Mouse (Mus musculus) adrenal gland, postnatal 36 days (tissue): ENCODE data around the gene Ngly1. TPM values are rescaled to one million over a fixed set of nuclear protein-coding genes. Genes with fewer than 3 reads are reported as not detected.
"Not testable (repeated sequence)": the region's sequence is repeated elsewhere in the genome, so short reads cannot be mapped to it uniquely, and the experiment has no call there.

ENCODE experiments used
- DNase-seq, 2 experiments: peaks; one replicate each; pipeline ENCODE4 v3.0.0; 2021; ENCODE audit warnings: mixed read lengths in 1 of 2
- total RNA-seq, 2 experiments: library from RNA; stranded (reverse); gene quantifications; 2 replicates each; pipeline ENCODE4 v1.2.3; 2021

Gene Ngly1
- total RNA-seq, 2 experiments from 2014 or later = 44.1 to 59.9 TPM

- peak; percentile 11 to 38 for DNase-seq
Measured at GRCm38 (mm10) chr14:16256209-16256608, 7.1 kb downstream of the Ngly1 start.

GRCm38 (mm10) chr14:16260541-16260940, 11.5 kb downstream of the Ngly1 start:
- no peak for DNase-seq

GRCm38 (mm10) chr14:16261869-16262268, 12.8 kb downstream of the Ngly1 start:
- no peak for DNase-seq

GRCm38 (mm10) chr14:16267028-16267427, 17.9 kb downstream of the Ngly1 start:
- no peak for DNase-seq

- no peak for DNase-seq
Measured at GRCm38 (mm10) chr14:16269776-16270175, 20.7 kb downstream of the Ngly1 start.

GRCm38 (mm10) chr14:16273677-16274076, 24.6 kb downstream of the Ngly1 start:
- no peak for DNase-seq

GRCm38 (mm10) chr14:16279196-16279595, 30.1 kb downstream of the Ngly1 start:
- peak in 1 of 2 experiments; percentile 9 for DNase-seq

GRCm38 (mm10) chr14:16283966-16284365, 34.9 kb downstream of the Ngly1 start:
- no peak for DNase-seq

GRCm38 (mm10) chr14:16292371-16292770, 43.3 kb downstream of the Ngly1 start:
- DNase-seq = no peak

- no peak for DNase-seq
Measured at GRCm38 (mm10) chr14:16293015-16293414, 43.9 kb downstream of the Ngly1 start.

- DNase-seq = no peak
Measured at GRCm38 (mm10) chr14:16293921-16294320, 44.8 kb downstream of the Ngly1 start.

- no peak for DNase-seq
Measured at GRCm38 (mm10) chr14:16296816-16297468, 47.9 kb downstream of the Ngly1 start.

GRCm38 (mm10) chr14:16301735-16302134, 52.7 kb downstream of the Ngly1 start:
- no peak for DNase-seq

- no peak for DNase-seq
Measured at GRCm38 (mm10) chr14:16302688-16303087, 53.6 kb downstream of the Ngly1 start.

GRCm38 (mm10) chr14:16310791-16311190, 61.7 kb downstream of the Ngly1 start:
- no peak for DNase-seq

- DNase-seq = no peak
Measured at GRCm38 (mm10) chr14:16312599-16312998, 63.5 kb downstream of the Ngly1 start.

GRCm38 (mm10) chr14:16313073-16313472, 64.0 kb downstream of the Ngly1 start:
- not testable (repeated sequence) for DNase-seq

- peak; percentile 7 to 19 for DNase-seq
Measured at GRCm38 (mm10) chr14:16313936-16314521, 64.9 kb downstream of the Ngly1 start.

GRCm38 (mm10) chr14:16314842-16315241, 65.8 kb downstream of the Ngly1 start:
- DNase-seq = no peak

GRCm38 (mm10) chr14:16316715-16317114, 67.6 kb downstream of the Ngly1 start:
- no peak for DNase-seq

- no peak for DNase-seq
Measured at GRCm38 (mm10) chr14:16319818-16320217, 70.7 kb downstream of the Ngly1 start.

- DNase-seq = no peak
Measured at GRCm38 (mm10) chr14:16324394-16324793, 75.3 kb downstream of the Ngly1 start.

GRCm38 (mm10) chr14:16325208-16325607, 76.1 kb downstream of the Ngly1 start:
- no peak for DNase-seq

GRCm38 (mm10) chr14:16328531-16328930, 79.5 kb downstream of the Ngly1 start:
- DNase-seq = peak; percentile 8 to 28
